Mouse (Mus musculus): ENCODE results near the gene Lamp3.

DNA sequence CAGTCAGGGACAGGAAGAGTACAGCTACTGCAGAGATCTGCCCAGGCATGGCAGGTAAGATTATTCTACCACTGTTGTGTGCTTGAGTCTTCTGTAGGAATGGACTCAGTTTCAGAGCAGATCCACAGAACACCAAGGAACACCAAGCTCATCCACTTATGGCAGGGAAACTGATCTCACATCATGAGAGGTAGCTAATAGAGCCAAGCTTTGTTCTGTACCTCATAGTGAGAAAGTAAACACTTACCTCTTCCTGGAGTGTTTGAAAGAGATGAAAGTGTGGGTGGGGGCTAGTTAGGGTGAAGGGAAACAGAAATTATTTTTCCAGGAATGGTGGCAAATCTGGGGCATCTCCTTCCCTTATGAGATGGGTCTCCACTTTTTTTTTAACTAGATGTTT lies at the start of gene Lamp3:
- no peak for TF ChIP-seq FLI1 (IDR thresholded peaks at IDR 0.05; ENCODE audit: low read length)
- no peak for TF ChIP-seq GATA1 (IDR thresholded peaks at IDR 0.05; ENCODE audit: borderline replicate concordance, low read length)
